Mouse (Mus musculus): ENCODE measurements at regions not wholly inside any gene's neighbourhood (a gene's known extent, or its start where the extent isn't known, plus 50 kb on each side); places are given as distances from the start of the nearest gene placed in this dataset.

GRCm38 (mm10) chr17:72688800-72689199 lies 84.4 kb upstream of the Alk start:
- ATAC-seq (ENCODE audit: low FRiP score, low TSS enrichment) (peak; percentile 54; the same call in 1 of the 2 replicates), DNase-seq (ENCODE audit: low spot score) (peak; percentile 19)
- Histone ChIP-seq H3K4me1 (replicated peaks; ENCODE audit: control insufficient read depth, insufficient read depth) (no peaks in the 10 kb centered on the region; the same call in 1 of the 2 replicates), H3K9ac (ENCODE audit: low read length) (no peak overlapping the region), H3K9me3 (ENCODE audit: control insufficient read depth, low read length) (no peaks in the 10 kb centered on the region), H3K4me2 (replicated peaks; ENCODE audit: low read depth) (no peak overlapping the region), H3K27me3 (ENCODE audit: control insufficient read depth, insufficient read depth, low read length) (no peaks in the 10 kb centered on the region), H3K4me3 (ENCODE audit: low read depth, low read length) (no peak overlapping the region), H3K27ac (replicated peaks) (no peak overlapping the region), H3K36me3 (ENCODE audit: control insufficient read depth, insufficient read depth, low read length) (no peaks in the 10 kb centered on the region)
- TF ChIP-seq EP300 (optimal IDR thresholded peaks at IDR 0.05) (no peak), CTCF (IDR thresholded peaks at IDR 0.05; ENCODE audit: low read depth) (no peak)
- WGBS: 69% methylated on average over 8 of the region's 8 CpGs

GRCm38 (mm10) chr17:72674658-72675057 lies 70.2 kb upstream of the Alk start:
- TF ChIP-seq EP300 (optimal IDR thresholded peaks at IDR 0.05): no peak
- TF ChIP-seq CTCF (IDR thresholded peaks at IDR 0.05; ENCODE audit: low read depth): no peak
- H3K27me3 ChIP-seq (ENCODE audit: control insufficient read depth, insufficient read depth, low read length): no peaks in the 10 kb centered on the region
- no peaks in the 10 kb centered on the region for H3K4me1 ChIP-seq (replicated peaks; ENCODE audit: control insufficient read depth, insufficient read depth)
- no peak overlapping the region for H3K4me2 ChIP-seq (replicated peaks; ENCODE audit: low read depth)
- no peak overlapping the region for H3K4me3 ChIP-seq (ENCODE audit: low read depth, low read length)
- H3K27ac ChIP-seq (replicated peaks): no peak overlapping the region
- ATAC-seq (ENCODE audit: low FRiP score, low TSS enrichment): no peak
- no peak for DNase-seq (ENCODE audit: low spot score)
- H3K36me3 ChIP-seq (ENCODE audit: control insufficient read depth, insufficient read depth, low read length): no peaks in the 10 kb centered on the region
- 76% methylated on average over 4 of the region's 4 CpGs for WGBS
- no peak overlapping the region for H3K9ac ChIP-seq (ENCODE audit: low read length)
- no peaks in the 10 kb centered on the region for H3K9me3 ChIP-seq (ENCODE audit: control insufficient read depth, low read length)

GRCm38 (mm10) chr17:72672010-72672409 lies 67.6 kb upstream of the Alk start:
- no peak for ATAC-seq (ENCODE audit: low FRiP score, low TSS enrichment)
- Histone ChIP-seq H3K9ac (ENCODE audit: low read length) (no peak overlapping the region), H3K27me3 (ENCODE audit: control insufficient read depth, insufficient read depth, low read length) (no peaks in the 10 kb centered on the region), H3K4me3 (ENCODE audit: low read depth, low read length) (no peak overlapping the region), H3K4me2 (replicated peaks; ENCODE audit: low read depth) (no peak overlapping the region), H3K9me3 (ENCODE audit: control insufficient read depth, low read length) (no peaks in the 10 kb centered on the region), H3K4me1 (replicated peaks; ENCODE audit: control insufficient read depth, insufficient read depth) (no peaks in the 10 kb centered on the region), H3K27ac (replicated peaks) (no peak overlapping the region), H3K36me3 (ENCODE audit: control insufficient read depth, insufficient read depth, low read length) (no peaks in the 10 kb centered on the region)
- DNase-seq (ENCODE audit: low spot score): no peak
- WGBS: 54% methylated on average over 3 of the region's 3 CpGs
- TF ChIP-seq CTCF (IDR thresholded peaks at IDR 0.05; ENCODE audit: low read depth) (no peak), EP300 (optimal IDR thresholded peaks at IDR 0.05) (no peak)

GRCm38 (mm10) chr17:72666961-72667360 lies 62.5 kb upstream of the Alk start:
- H3K27me3 ChIP-seq (ENCODE audit: control insufficient read depth, insufficient read depth, low read length): no peaks in the 10 kb centered on the region
- no peak overlapping the region for H3K4me3 ChIP-seq (ENCODE audit: low read depth, low read length)
- 65% methylated on average over 2 of the region's 2 CpGs for WGBS
- H3K4me2 ChIP-seq (replicated peaks; ENCODE audit: low read depth): no peak overlapping the region
- no peak overlapping the region for H3K9ac ChIP-seq (ENCODE audit: low read length)
- no peaks in the 10 kb centered on the region for H3K9me3 ChIP-seq (ENCODE audit: control insufficient read depth, low read length)
- H3K27ac ChIP-seq (replicated peaks): no peak overlapping the region
- H3K36me3 ChIP-seq (ENCODE audit: control insufficient read depth, insufficient read depth, low read length): no peaks in the 10 kb centered on the region
- ATAC-seq (ENCODE audit: low FRiP score, low TSS enrichment): no peak
- no peaks in the 10 kb centered on the region for H3K4me1 ChIP-seq (replicated peaks; ENCODE audit: control insufficient read depth, insufficient read depth)
- no peak for TF ChIP-seq CTCF (IDR thresholded peaks at IDR 0.05; ENCODE audit: low read depth)
- TF ChIP-seq EP300 (optimal IDR thresholded peaks at IDR 0.05): no peak
- no peak for DNase-seq (ENCODE audit: low spot score)

GRCm38 (mm10) chr17:72661678-72662077 lies 57.3 kb upstream of the Alk start:
- DNase-seq (ENCODE audit: low spot score): no peak
- Histone ChIP-seq H3K36me3 (ENCODE audit: control insufficient read depth, insufficient read depth, low read length) (no peaks in the 10 kb centered on the region), H3K4me2 (replicated peaks; ENCODE audit: low read depth) (no peak overlapping the region), H3K4me3 (ENCODE audit: low read depth, low read length) (no peak overlapping the region), H3K4me1 (replicated peaks; ENCODE audit: control insufficient read depth, insufficient read depth) (no peaks in the 10 kb centered on the region), H3K9ac (ENCODE audit: low read length) (no peak overlapping the region), H3K27me3 (ENCODE audit: control insufficient read depth, insufficient read depth, low read length) (no peaks in the 10 kb centered on the region), H3K27ac (replicated peaks) (no peak overlapping the region), H3K9me3 (ENCODE audit: control insufficient read depth, low read length) (no peaks in the 10 kb centered on the region)
- WGBS: 72% methylated on average over 2 of the region's 2 CpGs
- TF ChIP-seq EP300 (optimal IDR thresholded peaks at IDR 0.05): no peak
- no peak for ATAC-seq (ENCODE audit: low FRiP score, low TSS enrichment)

GRCm38 (mm10) chr17:72658744-72659143 lies 54.3 kb upstream of the Alk start:
- no peaks in the 10 kb centered on the region for H3K9me3 ChIP-seq (ENCODE audit: control insufficient read depth, low read length)
- no peak for TF ChIP-seq CTCF (IDR thresholded peaks at IDR 0.05; ENCODE audit: low read depth)
- no peak for TF ChIP-seq EP300 (optimal IDR thresholded peaks at IDR 0.05)
- H3K4me1 ChIP-seq (replicated peaks; ENCODE audit: control insufficient read depth, insufficient read depth): no peaks in the 10 kb centered on the region
- WGBS: 44% methylated on average over 6 of the region's 6 CpGs
- ATAC-seq (ENCODE audit: low FRiP score, low TSS enrichment) (no peak), DNase-seq (ENCODE audit: low spot score) (peak; percentile 13)
- H3K27ac ChIP-seq (replicated peaks): no peak overlapping the region
- H3K4me2 ChIP-seq (replicated peaks; ENCODE audit: low read depth): no peak overlapping the region
- H3K9ac ChIP-seq (ENCODE audit: low read length): no peak overlapping the region
- H3K36me3 ChIP-seq (ENCODE audit: control insufficient read depth, insufficient read depth, low read length): no peaks in the 10 kb centered on the region
- no peak overlapping the region for H3K4me3 ChIP-seq (ENCODE audit: low read depth, low read length)
- no peaks in the 10 kb centered on the region for H3K27me3 ChIP-seq (ENCODE audit: control insufficient read depth, insufficient read depth, low read length)
